Mouse (Mus musculus) CH12.LX (cell line): ENCODE data around the gene Tjap1. TPM values are rescaled to one million over a fixed set of nuclear protein-coding genes. Genes with fewer than 3 reads are reported as not detected.

ENCODE experiments used
- DNase-seq: peaks from one replicate; pipeline ENCODE4 v3.0.0-alpha.2; 2013; ENCODE audit errors: extremely low read depth
- H3K27ac ChIP-seq: 2 replicates; pipeline ENCODE4 v1.5.1; 2012; ENCODE audit warnings: low read depth, mild to moderate bottlenecking, control low read depth, moderate library complexity; ENCODE audit not compliant: insufficient read depth
- H3K27me3 ChIP-seq: replicated peaks from 2 replicates; pipeline ENCODE3; 2012; ENCODE audit warnings: inconsistent platforms
- H3K36me3 ChIP-seq, 2 experiments: replicated peaks in 1 of 2; 2 replicates each; pipeline versions ENCODE3 to v1.6.1; 2012; ENCODE audit warnings: inconsistent platforms in 1 of 2, low read length in 1 of 2, mild to moderate bottlenecking in 1 of 2, mixed read lengths in 1 of 2, moderate library complexity in 1 of 2; ENCODE audit not compliant: control insufficient read depth in 1 of 2, insufficient read depth in 1 of 2
- H3K4me1 ChIP-seq, 2 experiments: 2 replicates each; pipeline ENCODE4 v1.6.1; 2012; ENCODE audit warnings: inconsistent platforms in 1 of 2, moderate library complexity in 1 of 2; ENCODE audit not compliant: insufficient read depth in 2 of 2, control insufficient read depth in 1 of 2
- H3K4me2 ChIP-seq: 2 replicates; pipeline ENCODE4 v1.6.1; 2012; ENCODE audit warnings: low read depth, mild to moderate bottlenecking, control low read depth; ENCODE audit not compliant: poor library complexity, insufficient read depth, severe bottlenecking
- H3K4me3 ChIP-seq, 3 experiments: fragments of 150-350 bp in 1 of 3; sonication (generic) in 1 of 3; replicated peaks in 1 of 3; 2 replicates each; pipeline versions ENCODE3 to v1.5.1; 2011 to 2012; ENCODE audit warnings: low read depth in 2 of 3, low read length in 2 of 3, mild to moderate bottlenecking in 2 of 3, moderate library complexity in 2 of 3, control low read depth in 1 of 3, improper control_type of control experiment in 1 of 3, inconsistent platforms in 1 of 3, mixed read lengths in 1 of 3; ENCODE audit not compliant: poor library complexity in 1 of 3
- H3K79me2 ChIP-seq: replicated peaks from 2 replicates; pipeline ENCODE4 v1.6.1; 2012; ENCODE audit warnings: mild to moderate bottlenecking, moderate library complexity; ENCODE audit not compliant: control insufficient read depth, poor library complexity, insufficient read depth, severe bottlenecking; ENCODE audit errors: extremely low read depth
- H3K9ac ChIP-seq: 2 replicates; pipeline ENCODE4 v1.6.1; 2012; ENCODE audit warnings: low read depth, mild to moderate bottlenecking, control low read depth, moderate library complexity; ENCODE audit not compliant: insufficient read depth
- H3K9me3 ChIP-seq: replicated peaks from 2 replicates; pipeline ENCODE3; 2012; ENCODE audit warnings: low read length, inconsistent platforms, mixed read lengths
- BHLHE40 ChIP-seq: IDR thresholded peaks from 2 replicates; pipeline ENCODE4 v1.6.1; 2011; ENCODE audit warnings: mild to moderate bottlenecking, low read depth, low read length, improper control_type of control experiment
- CHD2 ChIP-seq: IDR thresholded peaks from 2 replicates; pipeline ENCODE4 v1.6.1; 2011; ENCODE audit warnings: low read length, improper control_type of control experiment
- EP300 ChIP-seq: IDR thresholded peaks from 2 replicates; pipeline ENCODE4 v1.6.1; 2011; ENCODE audit warnings: low read length, improper control_type of control experiment
- ETS1 ChIP-seq: conservative IDR thresholded peaks from 2 replicates; pipeline ENCODE4 v1.6.1; 2012; ENCODE audit warnings: low read depth, mild to moderate bottlenecking, inconsistent platforms, low read length, improper control_type of control experiment, moderate library complexity
- IRF4 ChIP-seq: IDR thresholded peaks from 2 replicates; pipeline ENCODE4 v1.6.1; 2014; ENCODE audit warnings: low read depth, mild to moderate bottlenecking, inconsistent platforms, low read length, improper control_type of control experiment
- JUN ChIP-seq: IDR thresholded peaks from 2 replicates; pipeline ENCODE4 v1.6.1; 2011; ENCODE audit warnings: low read depth, mild to moderate bottlenecking, low read length, improper control_type of control experiment, moderate library complexity; ENCODE audit not compliant: insufficient read depth
- KAT2A ChIP-seq: IDR thresholded peaks from 2 replicates; pipeline ENCODE4 v1.6.1; 2012; ENCODE audit warnings: low read length, improper control_type of control experiment, inconsistent platforms; ENCODE audit not compliant: insufficient replicate concordance
- MAFK ChIP-seq: IDR thresholded peaks from 2 replicates; pipeline ENCODE4 v1.6.1; 2011; ENCODE audit warnings: low read length, improper control_type of control experiment; ENCODE audit not compliant: insufficient replicate concordance
- MAX ChIP-seq: IDR thresholded peaks from 2 replicates; pipeline ENCODE4 v1.6.1; 2011; ENCODE audit warnings: low read length, improper control_type of control experiment
- MAZ ChIP-seq: IDR thresholded peaks from 2 replicates; pipeline ENCODE4 v1.6.1; 2012; ENCODE audit warnings: low read depth, mild to moderate bottlenecking, inconsistent platforms, low read length, improper control_type of control experiment, moderate library complexity
- MXI1 ChIP-seq: IDR thresholded peaks from 2 replicates; pipeline ENCODE4 v1.6.1; 2011; ENCODE audit warnings: mild to moderate bottlenecking, low read depth, low read length, improper control_type of control experiment
- MYC ChIP-seq: IDR thresholded peaks from 2 replicates; pipeline ENCODE4 v1.6.1; 2011; ENCODE audit warnings: low read depth, mild to moderate bottlenecking, improper control_type of control experiment, low read length
- NELFE ChIP-seq: IDR thresholded peaks from 2 replicates; pipeline ENCODE4 v1.6.1; 2011; ENCODE audit warnings: low read depth, low read length, improper control_type of control experiment
- POLR2A ChIP-seq: IDR thresholded peaks from 2 replicates; pipeline ENCODE4 v1.6.1; 2011; ENCODE audit warnings: low read depth, mild to moderate bottlenecking, improper control_type of control experiment, low read length
- RAD21 ChIP-seq: IDR thresholded peaks from 2 replicates; pipeline ENCODE4 v1.6.1; 2011; ENCODE audit warnings: low read depth, mild to moderate bottlenecking, low read length, improper control_type of control experiment, moderate library complexity
- RCOR1 ChIP-seq: conservative IDR thresholded peaks from 2 replicates; pipeline ENCODE4 v1.6.1; 2012; ENCODE audit warnings: low read depth, mild to moderate bottlenecking, inconsistent platforms, low read length, improper control_type of control experiment
- SMC3 ChIP-seq: IDR thresholded peaks from 2 replicates; pipeline ENCODE4 v1.6.1; 2011; ENCODE audit warnings: low read depth, low read length, improper control_type of control experiment
- TCF12 ChIP-seq: IDR thresholded peaks from 2 replicates; pipeline ENCODE4 v1.6.1; 2014; ENCODE audit warnings: low read depth, mild to moderate bottlenecking, inconsistent platforms, low read length, improper control_type of control experiment
- UBTF ChIP-seq: IDR thresholded peaks from 2 replicates; pipeline ENCODE4 v1.6.1; 2012; ENCODE audit warnings: low read depth, mild to moderate bottlenecking, inconsistent platforms, low read length, improper control_type of control experiment, moderate library complexity
- ZKSCAN1 ChIP-seq: IDR thresholded peaks from 2 replicates; pipeline ENCODE4 v1.6.1; 2012; ENCODE audit warnings: low read depth, inconsistent platforms, low read length, improper control_type of control experiment, borderline replicate concordance
- dilution Hi-C: fragments of 300-500 bp; cut with MboI; formaldehyde crosslinking; loops from 2 replicates; pipeline ENCODE4 v1.14.3; 2020; ENCODE audit warnings: low sequenced_read_pairs; ENCODE audit not compliant: extremely low pct_unique_long_range_greater_than_20kb, extremely low pct_ligation_motif_present
- in situ Hi-C: fragments of 300-500 bp; cut with MboI; formaldehyde crosslinking; loops from 3 replicates; pipeline ENCODE4 v1.14.3; 2019; ENCODE audit warnings: low sequenced_read_pairs, low pct_ligation_motif_present, low pct_unique_long_range_greater_than_20kb, mixed read lengths
- polyA plus RNA-seq: library from polyadenylated mRNA; unstranded; fragments of >175 nt; gene quantifications from 2 replicates; pipeline ENCODE4 v1.2.1, GENCODE M21; 2012; ENCODE audit warnings: low read depth; ENCODE audit not compliant: insufficient read length
- total RNA-seq, 2 experiments: library from RNA; depleted of rRNA; stranded (reverse); fragments of 300-350 nt in 1 of 2; fragments of >200 nt in 1 of 2; gene quantifications; 2 replicates each; pipeline ENCODE4 v1.2.3; 2012 to 2014

Gene Tjap1
- total and polyA plus RNA-seq, 3 experiments: 8.6 to 24.3 (median 14.2) TPM

DNA sequence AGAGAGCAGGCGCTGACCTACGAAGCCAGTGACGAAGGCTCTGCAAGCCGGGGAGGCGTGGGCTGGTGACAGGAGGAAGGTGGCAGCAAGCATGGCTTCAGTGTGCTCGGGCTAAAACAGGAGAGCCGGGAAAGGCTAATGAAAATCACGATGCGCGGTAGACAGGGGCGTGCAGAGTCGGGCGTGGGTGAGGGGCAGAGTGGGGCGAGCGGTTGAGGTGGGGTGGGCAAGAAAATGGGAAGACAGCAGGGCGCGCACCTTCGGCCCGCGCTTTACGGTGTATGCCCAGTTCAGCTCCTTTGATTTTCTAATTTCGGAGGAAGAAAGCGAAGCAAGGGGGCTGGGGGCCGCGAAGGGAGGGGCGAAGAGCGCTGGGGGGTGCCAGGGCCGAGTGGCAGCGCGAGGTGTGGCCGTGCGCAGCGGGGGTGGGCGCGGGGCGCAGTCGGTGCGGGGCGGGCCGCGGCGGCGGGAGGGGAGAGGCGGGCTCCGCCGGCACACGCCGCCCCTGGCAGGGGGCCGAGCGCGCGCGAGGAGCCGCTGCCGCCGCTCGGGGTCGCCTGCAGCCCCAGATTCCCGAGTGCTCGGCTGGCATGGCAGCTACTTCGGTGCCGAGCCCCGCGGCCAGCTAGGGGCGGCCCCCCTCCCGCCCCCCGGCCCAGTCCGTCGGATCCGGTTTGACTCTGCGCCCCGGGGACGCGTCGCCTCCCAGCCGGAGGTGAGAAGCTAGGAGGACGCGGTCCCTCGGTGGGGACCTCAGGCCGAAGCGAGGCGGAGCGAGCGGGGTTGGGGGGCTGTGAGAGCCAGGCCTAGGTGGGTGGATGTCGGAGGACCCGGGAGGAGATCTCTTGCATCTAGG is 14.8 kb upstream of the Tjap1 start, which contains the start of gene Dlk2:
TSS of gene Dlk2 (plus strand) at position 58 of the 856 bp plus-strand sequence.
- TF ChIP-seq MYC (no peak), EP300 (no peak), BHLHE40 (no peak), SMC3 (no peak), MXI1 (no peak), CHD2 (no peak), ETS1 (no peak), JUN (no peak), MAFK (no peak), NELFE (no peak), POLR2A (no peak), IRF4 (no peak), MAX (no peak)
- H3K27me3 ChIP-seq: peaks cover 52% of the 10 kb centered on the region
- H3K4me3 ChIP-seq: peak within 1 kb of the TSS in 1 of 3 experiments; percentile 47
- peak within 1 kb of the TSS; percentile 86 for H3K4me2 ChIP-seq
- no peak for DNase-seq
- dilution Hi-C loops: no loop called here
- peaks cover 0 to 5% of the 10 kb centered on the region in 2 experiments for H3K36me3 ChIP-seq
- H3K27ac ChIP-seq: no peak within 1 kb of the TSS
- peaks cover 8 to 10% of the 10 kb centered on the region in 2 experiments for H3K4me1 ChIP-seq
- no peak within 1 kb of the TSS; the same call in 1 of the 2 replicates for H3K9ac ChIP-seq
- H3K9me3 ChIP-seq: peaks cover 1% of the 10 kb centered on the region
- in situ Hi-C loops: no loop called here
- H3K79me2 ChIP-seq: no peaks in the 10 kb centered on the region

DNA sequence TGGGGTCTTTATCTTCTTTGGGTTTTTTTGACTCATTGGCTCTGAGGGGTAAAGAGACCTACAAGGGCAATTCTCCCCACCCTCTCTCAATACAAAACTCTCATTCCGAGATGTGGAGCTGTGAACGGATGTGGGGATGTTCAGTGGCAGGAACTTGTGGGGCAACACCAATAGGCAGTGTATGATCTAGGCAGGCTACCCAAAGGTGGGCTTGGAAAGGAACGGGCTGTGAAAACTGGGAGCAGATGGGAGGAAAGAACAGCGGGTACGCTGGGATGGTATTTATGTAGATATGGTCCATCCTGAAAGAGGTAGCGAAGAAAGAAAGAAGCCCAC is 14.2 kb upstream of the Tjap1 start:
- Histone ChIP-seq H3K9me3 (peaks cover 1% of the 10 kb centered on the region), H3K27ac (no peak overlapping the region), H3K4me3 (no peak overlapping the region), H3K27me3 (peaks cover 57% of the 10 kb centered on the region), H3K4me1 (peaks cover 8 to 10% of the 10 kb centered on the region in 2 experiments), H3K36me3 (no peaks in the 10 kb centered on the region), H3K79me2 (no peaks in the 10 kb centered on the region), H3K4me2 (peak overlapping the region; percentile 86), H3K9ac (no peak overlapping the region)
- TF ChIP-seq RCOR1: no peak
- TF ChIP-seq MAZ: no peak
- no peak for TF ChIP-seq UBTF
- TF ChIP-seq MAFK: no peak
- TF ChIP-seq RAD21: no peak
- TF ChIP-seq ZKSCAN1: no peak
- TF ChIP-seq ETS1: no peak
- no peak for TF ChIP-seq KAT2A
- TF ChIP-seq TCF12: no peak
- in situ Hi-C loops (no loop called here), dilution Hi-C loops (no loop called here)
- no peak for DNase-seq
